Mouse (Mus musculus): Measurements from ENCODE around the gene Wdr26.
A peak's percentile ranks its signal among the peaks of the same experiment; 100 is the strongest.

Gene Wdr26

DNA sequence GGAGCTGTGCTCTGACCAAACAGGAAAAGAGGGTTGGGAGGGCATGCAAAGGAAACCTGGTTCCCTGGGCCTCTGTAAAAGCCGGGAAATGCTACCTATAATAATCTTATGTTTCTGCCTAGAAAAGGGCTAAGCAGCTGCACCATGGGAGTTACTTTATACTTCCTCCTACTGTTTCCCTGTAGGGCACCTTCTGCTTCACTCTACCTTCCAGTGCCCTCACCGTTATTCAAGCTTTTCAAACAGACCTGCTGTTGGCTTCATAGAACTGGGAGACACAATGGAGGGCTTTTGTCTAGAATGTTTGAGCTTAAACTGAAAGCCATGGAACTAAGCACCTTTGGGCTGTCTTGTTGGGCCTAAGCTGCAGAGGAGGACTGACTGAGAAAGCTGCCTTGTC, 44.0 kb downstream of the Wdr26 start:
- no peak for DNase-seq (ENCODE audit: extremely low read depth, low read depth)

DNA sequence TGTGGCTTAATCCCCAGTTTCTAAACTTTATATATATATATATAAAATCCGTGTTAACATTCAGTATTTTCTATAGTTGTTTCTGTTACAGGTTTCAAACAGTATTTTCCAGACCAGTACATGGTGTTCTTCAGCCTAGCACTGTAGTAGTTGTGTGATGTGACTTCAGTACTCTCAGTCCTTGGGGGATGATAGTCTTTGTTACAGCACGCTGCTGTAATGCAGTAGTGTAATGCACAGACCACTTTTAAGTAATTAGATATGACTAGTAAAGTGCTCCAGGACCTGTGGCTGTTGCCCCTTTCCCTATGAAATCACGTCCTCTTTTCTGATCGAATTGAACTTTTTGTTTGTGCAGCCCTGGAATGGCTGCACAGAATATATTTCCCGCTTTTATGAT, 60.3 kb downstream of the Wdr26 start:
- DNase-seq (ENCODE audit: extremely low read depth, low read depth), result no peak

DNA sequence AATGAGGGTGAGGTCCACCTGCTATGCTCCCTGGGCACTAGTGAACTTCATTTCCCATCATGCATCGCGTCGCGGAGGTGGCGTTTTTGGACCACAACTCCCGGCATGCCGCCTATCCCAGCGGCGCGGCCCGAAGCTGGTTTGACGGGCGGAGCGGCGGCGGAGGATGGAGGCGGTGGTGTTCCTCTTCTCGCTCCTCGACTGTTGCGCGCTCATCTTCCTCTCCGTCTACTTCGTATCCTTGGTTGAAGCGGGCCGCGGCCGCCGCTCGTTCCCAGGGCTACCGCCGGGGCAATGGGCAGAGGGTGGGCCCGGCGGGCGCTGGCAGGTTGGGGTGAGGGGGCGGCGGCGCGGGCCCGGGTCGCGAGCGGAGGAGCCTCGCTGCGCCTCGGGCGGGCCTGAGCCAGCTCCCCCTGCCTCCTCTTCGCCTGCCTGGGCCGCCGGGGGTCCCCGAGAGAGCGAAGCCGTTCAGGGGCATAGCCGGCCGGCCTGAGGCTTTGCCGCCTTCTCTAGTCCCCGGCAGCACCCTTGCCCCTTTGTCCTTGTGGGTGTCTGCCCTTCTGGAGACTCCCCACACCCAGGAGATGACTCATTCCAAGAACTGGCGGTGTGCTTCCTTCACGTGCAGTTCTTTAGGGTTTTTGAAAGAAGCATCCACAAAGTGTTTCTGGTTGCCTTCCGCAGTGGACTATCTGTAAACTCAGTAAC, 60.8 kb downstream of the Wdr26 start:
- DNase-seq (ENCODE audit: extremely low read depth, low read depth), result peak; percentile 76

DNA sequence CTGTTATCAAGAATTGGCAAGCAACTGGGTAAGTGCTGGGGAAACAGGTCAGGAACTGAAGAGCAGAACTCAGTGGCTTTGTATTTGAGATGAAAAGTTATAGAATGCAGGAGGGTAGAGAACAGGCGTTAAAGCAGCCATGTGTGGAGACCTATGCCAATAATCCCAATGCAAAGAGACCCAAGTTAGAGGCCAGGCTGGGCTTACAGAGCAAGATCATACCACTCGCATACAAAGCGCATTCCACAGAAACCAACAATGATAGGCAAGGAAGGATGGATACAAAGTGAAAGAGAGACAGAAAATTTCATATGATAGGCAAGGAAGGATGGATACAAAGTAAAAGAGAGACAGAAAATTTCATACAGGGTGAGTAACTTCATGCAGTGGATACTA, 61.4 kb downstream of the Wdr26 start:
- no peak for DNase-seq (ENCODE audit: extremely low read depth, low read depth)

DNA sequence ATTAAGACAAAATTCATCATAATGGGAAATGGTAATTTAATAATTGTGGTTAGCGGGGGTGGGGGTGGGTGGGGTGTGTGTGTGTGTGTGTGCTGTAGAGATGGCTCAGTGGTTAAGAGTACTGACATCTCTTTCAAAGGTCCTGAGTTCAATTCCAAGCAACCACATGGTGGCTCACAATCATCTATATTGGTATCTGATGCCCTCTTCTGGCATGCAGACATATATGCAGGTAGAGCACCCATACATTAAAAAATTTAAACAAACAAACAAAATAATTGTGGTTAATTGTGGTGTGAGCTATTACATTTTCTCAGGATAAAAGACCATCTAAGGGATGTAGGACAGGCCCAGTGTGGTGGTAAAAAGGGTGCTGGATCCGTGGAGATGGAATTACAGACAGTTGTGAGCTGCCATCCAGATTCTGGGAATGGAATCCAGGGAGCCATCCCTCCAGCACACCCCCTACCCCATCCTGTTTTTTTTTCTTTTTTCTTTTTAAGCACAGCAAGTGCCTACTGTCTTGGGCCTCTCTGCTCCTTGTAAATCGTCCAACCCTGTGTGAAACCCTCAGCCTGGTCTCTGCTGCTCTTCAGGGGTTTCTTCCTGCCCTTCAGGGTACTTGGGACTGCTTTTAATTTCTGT, 62.3 kb downstream of the Wdr26 start:
- no peak for DNase-seq (ENCODE audit: extremely low read depth, low read depth)

DNA sequence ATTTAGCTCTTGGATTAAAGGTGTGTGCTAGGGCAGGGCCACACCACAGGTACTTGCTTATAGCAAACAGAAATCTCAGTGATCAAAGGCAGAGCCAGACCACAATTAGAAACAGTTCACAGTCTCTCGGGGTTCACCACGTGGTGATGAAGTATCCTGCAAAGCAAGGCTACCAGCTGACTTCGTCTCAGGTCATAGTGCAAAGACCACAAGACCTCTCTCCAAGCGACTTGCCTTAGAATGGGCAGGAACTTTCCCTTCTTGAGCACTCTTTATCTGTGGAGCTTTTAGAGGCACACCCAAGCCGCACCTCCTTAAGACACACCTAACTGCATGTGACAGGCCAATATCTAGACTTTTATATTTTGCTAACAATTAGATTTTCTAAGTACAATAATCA, 63.3 kb downstream of the Wdr26 start:
- no peak for DNase-seq (ENCODE audit: extremely low read depth, low read depth)

DNA sequence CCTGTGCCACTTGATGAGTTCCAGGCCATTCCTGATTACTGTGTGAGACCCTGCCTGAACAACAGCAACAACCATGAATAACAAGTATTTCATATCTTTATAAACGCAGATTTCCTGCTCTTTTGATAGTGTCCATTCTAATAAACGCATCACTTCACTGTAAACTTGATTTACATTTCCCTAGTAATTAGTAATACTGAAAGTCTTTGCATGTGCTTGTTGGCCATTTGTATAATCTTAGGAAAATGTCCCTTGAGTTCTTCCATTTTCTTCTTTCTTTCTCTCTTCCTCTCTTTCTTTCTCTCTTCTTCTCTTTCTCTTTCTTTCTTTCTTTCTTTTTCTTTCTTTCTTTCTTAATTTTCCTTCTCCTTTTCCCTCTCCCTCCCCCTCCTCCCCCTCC, 65.6 kb downstream of the Wdr26 start:
- DNase-seq (ENCODE audit: extremely low read depth, low read depth), result no peak

DNA sequence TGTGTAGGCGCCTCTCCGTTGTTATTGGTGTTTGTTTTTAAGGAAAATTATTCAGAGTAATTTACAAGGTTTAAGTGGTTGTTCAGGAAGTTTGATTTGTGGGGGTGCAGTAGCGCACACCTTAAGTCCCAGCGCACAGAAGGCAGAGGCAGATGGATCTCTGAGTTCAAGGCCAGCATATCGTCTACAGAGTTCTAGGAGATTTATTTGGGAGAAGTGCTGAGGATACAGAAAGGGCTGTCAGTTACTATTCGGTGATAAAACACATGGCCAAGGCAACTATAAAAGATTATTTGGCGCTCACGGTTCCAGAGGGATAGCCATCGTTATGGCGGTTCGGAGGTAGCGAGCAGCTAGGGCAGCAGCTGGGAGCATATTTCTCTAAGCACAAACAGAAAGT, 66.8 kb downstream of the Wdr26 start:
- DNase-seq (ENCODE audit: extremely low read depth, low read depth), result no peak

DNA sequence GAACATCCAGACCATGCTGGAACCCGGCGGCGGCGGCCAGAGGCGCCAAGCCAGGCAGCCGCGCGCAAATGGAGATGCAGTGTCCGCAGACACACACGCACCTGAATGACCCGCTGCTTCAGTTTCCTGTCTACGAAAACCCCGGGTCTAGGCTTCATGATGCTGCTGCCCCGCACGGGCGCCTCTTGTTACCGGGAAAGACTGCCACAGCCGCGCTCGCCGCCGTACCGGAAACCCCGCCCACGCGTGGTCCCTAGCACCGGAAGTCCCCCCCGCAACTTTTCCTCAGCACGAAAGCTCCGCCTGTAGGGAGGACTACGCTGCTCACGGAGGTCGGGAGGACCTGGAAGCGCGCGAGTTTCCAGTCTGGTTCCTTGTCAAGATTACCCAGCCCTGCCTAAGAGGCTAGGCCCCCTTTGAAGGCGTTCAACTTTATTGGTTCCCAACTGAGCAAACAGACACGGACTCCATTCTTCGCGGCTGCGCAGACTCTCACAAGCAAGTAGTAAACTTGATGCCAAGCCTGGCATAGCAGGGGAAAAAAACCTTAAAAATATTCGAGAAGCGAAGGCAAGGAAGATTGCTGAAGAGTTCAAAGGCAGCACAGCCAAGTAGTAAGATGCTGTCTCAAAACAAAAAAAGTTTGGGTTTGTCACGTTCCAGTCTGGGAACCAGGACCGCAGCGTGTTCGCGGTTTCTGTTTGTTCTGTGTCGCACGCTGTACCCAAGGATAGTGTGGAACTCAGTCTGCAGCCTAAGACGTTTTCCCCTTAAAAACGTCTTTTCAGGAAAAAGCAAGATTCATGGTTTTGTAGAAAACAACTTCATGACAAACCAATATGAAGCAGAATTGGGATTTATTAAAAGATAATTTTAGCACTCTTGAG, 67.6 kb downstream of the Wdr26 start, which contains the start of the genes Nvl and Cnih4:
Nvl (minus strand) TSS at position 255 of the 887 bp plus-strand sequence.
Cnih4 (plus strand) TSS at position 744 of the 887 bp plus-strand sequence.
- DNase-seq (ENCODE audit: extremely low read depth, low read depth), result peak; percentile 98

DNA sequence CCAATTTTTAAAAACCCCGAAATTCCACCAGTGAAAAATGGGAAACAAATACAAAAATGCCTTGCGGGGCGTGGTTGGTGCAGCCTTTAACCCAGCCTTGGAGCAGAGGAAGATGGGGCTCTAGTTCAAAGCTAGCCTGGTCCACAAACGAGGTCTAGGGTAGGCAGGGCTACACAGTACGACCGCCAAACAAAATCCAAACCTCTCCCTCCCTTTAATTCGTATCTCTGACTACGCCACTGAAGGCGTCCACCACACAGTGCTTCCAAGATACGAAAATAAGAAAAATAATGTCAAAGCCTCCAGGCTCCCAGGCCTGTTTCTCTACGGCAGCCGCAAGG, 68.2 kb downstream of the Wdr26 start:
- DNase-seq (ENCODE audit: extremely low read depth, low read depth), result peak; percentile 57

DNA sequence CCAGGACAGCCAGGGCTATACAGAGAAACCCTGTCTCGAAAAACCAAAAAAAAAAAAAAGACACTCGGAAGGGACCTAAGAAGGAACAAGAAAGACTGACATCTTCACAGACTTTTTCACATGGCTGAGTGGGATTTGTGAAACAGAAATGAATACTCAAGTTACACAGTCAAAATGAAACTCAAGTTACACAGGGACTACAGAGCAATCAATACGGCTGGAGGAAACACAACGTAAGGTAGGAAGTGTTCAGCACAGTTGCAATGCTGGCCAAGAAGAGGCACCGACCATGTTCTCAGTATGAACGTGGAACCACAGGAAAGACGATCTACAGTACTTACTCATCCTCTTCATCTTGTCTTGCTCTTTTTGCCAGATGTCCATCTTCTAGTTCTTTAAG, 73.1 kb downstream of the Wdr26 start:
- DNase-seq (ENCODE audit: extremely low read depth, low read depth), result no peak

DNA sequence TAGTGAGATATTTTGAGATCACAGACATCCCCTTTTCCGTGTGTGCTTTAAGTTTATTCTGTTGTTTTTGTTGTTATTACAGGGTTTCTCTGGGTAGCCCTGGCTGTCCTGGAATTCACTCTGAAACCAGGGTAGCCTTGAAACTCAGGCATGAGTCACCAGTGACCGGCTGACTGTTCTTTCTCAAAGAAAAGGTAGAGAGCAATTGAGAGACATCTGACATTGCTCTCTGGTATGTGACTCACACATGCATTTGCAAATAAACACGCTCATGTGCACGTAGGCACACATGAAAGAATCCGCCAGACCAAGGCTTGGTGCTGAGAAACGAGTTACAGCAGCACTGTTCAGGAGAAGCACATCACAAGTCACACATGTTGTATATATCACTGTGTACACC, 79.9 kb downstream of the Wdr26 start:
- no peak for DNase-seq (ENCODE audit: extremely low read depth, low read depth)

DNA sequence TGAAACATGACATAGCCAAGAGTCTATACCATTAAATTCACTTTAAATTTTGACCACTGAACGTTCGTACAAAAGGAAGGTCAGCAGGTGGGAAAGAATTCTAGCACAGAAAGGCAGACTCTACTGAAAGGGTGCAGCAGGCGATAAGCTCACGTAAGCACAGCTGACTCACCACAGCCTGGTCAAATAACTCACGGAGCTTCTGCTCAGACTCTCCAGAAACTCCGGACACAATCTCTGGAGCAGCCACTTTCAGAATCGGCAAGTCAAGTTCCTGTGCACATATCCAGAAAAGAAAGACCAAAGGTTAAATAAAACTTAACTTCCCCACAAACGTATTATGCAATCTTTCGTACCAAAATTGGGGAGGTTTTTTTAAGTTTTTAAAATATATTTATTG, 85.0 kb downstream of the Wdr26 start:
- DNase-seq (ENCODE audit: extremely low read depth, low read depth), result no peak

DNA sequence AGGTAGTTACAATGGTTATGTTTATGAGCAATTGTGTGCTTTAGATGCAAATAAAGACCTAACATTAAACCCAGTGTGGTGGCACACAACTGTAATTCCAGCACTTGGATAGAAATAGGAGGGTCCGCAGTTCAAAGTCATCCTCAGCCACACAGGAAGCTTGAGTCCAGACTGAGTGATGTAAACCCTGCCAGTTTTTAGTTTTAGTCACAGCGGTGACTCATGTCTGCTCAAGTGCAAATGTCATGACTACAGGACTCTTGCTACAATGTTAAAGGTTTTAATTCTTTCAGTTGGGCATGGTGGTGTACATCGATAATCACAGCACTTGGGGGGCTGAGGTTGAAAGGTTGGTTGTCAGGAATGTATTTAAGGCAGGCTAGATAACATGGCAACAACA, 85.9 kb downstream of the Wdr26 start:
- DNase-seq (ENCODE audit: extremely low read depth, low read depth), result no peak

DNA sequence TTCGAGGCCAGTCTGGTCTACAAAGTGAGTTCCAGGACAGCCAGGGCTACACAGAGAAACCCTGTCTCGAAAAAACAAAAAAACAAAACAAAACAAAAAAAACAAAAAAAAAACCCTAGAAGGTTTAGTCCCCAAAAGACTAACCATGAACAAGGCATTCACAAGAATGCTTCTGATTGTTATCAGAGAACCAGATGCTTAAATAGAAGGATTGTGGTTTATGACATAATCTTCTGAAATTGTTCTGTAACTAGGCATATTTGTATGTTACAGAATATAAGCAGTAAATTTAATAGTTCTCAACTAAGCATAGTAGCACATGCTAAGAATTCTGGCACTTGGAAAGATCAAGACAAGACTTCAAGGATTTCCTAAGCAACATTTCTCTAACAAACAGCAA, 87.7 kb downstream of the Wdr26 start:
- no peak for DNase-seq (ENCODE audit: extremely low read depth, low read depth)
